Mouse (Mus musculus) olfactory bulb, adult 2 months (tissue): ENCODE results near the gene Nmur1. TPM values are rescaled to one million over a fixed set of nuclear protein-coding genes. Genes with fewer than 3 reads are reported as not detected.

Source experiments
- H3K27ac ChIP-seq: fragments of 200-500 bp; 2 replicates; pipeline ENCODE4 v1.5.1; 2012; ENCODE audit warnings: low read depth, low read length; ENCODE audit not compliant: insufficient read depth
- H3K4me1 ChIP-seq: fragments of 200-500 bp; 2 replicates; pipeline ENCODE4 v1.6.1; 2012; ENCODE audit warnings: low read length; ENCODE audit not compliant: control insufficient read depth, insufficient read depth
- H3K4me3 ChIP-seq: fragments of 200-500 bp; 2 replicates; pipeline ENCODE4 v1.5.1; 2012; ENCODE audit warnings: mild to moderate bottlenecking, low read depth, low read length, moderate library complexity; ENCODE audit not compliant: insufficient read depth
- CTCF ChIP-seq: fragments of 200-500 bp; IDR thresholded peaks from 2 replicates; pipeline ENCODE4 v1.5.1; 2012; ENCODE audit warnings: low read depth, mild to moderate bottlenecking, low read length, moderate library complexity; ENCODE audit not compliant: insufficient read depth
- POLR2A ChIP-seq: fragments of 200-500 bp; IDR thresholded peaks from 2 replicates; pipeline ENCODE4 v1.6.1; 2012; ENCODE audit warnings: mild to moderate bottlenecking, low read depth, low read length, moderate library complexity; ENCODE audit not compliant: insufficient read depth
- WGBS: fragments of 180-500 bp; shearing (Covaris S2); methylation state at CpG from one replicate; pipeline ENCODE4 v1.1.7; 2018; 5-methylcytosine and 5-hydroxymethylcytosine counted together
- polyA plus RNA-seq: library from polyadenylated mRNA; stranded (reverse); fragments of >200 nt; gene quantifications from 2 replicates; pipeline ENCODE4 v1.2.4, GENCODE M21; 2012; ENCODE audit warnings: low replicate concordance; ENCODE audit not compliant: missing spikeins, insufficient read depth, insufficient read length

Gene Nmur1
- polyA plus RNA-seq, 1 experiment = not detected

DNA sequence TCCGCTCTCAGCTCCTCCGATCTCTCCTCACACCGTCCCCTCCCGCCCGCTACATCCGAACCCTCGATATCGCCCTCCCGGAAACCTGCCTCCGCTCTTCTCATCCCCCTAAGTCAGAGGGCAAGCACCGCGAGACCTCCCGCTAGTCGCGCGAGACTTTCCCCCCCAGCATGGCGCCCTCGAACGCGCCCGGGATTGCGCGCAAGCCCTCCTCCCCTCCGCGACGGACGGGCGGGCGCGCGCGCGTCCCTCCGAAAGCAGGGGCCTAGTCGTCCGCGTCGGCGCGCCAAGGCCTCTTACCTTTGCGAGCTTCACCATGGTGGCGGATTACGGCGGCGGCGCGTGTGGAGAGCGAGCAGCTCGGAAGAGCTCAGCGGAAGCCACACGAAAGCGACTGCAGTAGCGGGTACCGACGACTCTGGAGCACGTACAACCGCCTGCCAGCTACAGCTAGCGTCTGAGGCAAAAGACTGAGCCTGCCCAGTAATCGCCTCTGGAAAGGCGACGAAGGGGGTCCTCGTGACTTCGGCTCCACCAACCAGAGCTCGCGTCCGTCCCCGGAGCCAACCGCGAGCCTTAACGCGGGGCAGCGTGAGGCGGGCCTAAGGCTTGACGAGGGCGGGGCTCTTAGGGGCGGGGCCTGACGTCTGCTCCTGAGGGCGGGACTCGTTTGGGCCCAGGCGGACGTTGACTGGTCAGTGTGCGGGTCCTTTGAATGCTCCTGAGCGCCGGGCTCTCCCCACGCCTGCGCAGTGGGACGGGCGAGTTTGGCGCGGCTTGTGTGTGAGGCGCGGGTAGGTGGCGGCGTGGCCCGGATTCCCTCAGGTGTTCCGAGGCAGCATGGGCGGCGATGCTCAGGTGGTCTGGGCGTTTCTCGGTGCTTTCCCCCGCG is 66.9 kb downstream of the Nmur1 start, which contains the start of gene Ncl:
Gene Ncl, minus strand, starts transcription at position 495 of the 892 bp plus-strand sequence.
- under 1% methylated on average over 102 of the region's 102 CpGs for WGBS
- Histone ChIP-seq H3K4me1 (peaks cover 7% of the 10 kb centered on the region), H3K4me3 (peak within 1 kb of the TSS; percentile 85), H3K27ac (peak within 1 kb of the TSS; percentile 95)
- TF ChIP-seq POLR2A (peak; percentile 99), CTCF (no peak)

DNA sequence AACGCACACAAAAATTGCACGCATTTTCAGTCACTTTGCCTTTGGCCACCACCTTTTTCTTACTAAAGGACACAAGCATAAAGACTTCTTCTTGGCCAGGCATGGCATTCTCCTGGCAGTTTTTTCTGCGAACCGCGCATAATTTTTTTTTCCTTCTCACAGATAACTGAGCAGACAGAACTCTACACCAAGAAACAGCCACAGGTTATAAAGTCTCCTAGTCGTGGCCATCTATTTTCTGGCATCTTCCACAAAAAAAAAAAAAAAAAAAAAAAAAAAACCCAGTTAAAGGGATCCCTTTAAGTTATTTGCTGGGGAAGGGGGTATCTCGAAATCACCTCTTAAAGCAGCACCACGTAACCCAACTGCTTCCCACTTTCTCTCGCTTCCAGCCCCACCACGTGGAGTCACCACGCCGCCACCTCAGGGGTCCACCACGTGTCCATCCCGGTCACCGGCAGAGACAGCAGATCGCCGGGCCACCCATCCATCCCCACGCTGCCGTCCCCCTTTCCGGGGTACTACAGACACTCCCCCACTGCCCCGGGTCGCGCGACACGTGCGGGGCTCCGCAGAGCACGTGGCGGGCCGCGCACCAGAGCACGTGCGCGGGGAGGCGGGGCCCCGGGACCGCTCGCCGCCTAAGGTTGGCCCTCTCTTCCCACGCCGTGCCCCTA is 67.7 kb downstream of the Nmur1 start:
- TF ChIP-seq CTCF (no peak), POLR2A (no peak)
- Histone ChIP-seq H3K27ac (peak overlapping the region; percentile 95; the same call in 1 of the 2 replicates), H3K4me1 (peaks cover 7% of the 10 kb centered on the region), H3K4me3 (peak overlapping the region; percentile 85)
- 1% methylated on average over 41 of the region's 41 CpGs for WGBS

DNA sequence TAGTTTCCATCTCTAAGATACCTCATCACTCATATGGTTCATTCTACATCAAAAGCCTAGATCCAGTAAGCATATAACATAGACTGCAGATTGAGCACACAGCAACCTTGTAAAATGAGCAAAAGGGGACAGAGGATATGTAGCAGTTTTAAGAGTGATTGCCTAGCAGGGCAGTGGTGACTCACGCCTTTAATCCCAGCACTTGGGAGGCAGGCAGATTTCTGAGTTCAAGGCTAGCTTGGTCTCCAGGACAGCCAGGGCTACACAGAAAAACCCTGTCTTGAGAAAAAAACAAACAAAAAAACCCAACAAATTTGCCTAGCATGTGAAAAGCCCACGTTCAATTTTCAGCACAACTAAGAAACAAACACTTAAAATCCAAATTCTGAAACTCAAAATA is 71.8 kb downstream of the Nmur1 start:
- no peak for TF ChIP-seq CTCF
- no peak for TF ChIP-seq POLR2A
- Histone ChIP-seq H3K4me1 (0 out of 2 replicates have a peak, but pooled peaks cover 2% of the 10 kb centered on the region), H3K4me3 (no peak overlapping the region), H3K27ac (no peak overlapping the region)
- WGBS = 82% methylated on average over 2 of the region's 2 CpGs

DNA sequence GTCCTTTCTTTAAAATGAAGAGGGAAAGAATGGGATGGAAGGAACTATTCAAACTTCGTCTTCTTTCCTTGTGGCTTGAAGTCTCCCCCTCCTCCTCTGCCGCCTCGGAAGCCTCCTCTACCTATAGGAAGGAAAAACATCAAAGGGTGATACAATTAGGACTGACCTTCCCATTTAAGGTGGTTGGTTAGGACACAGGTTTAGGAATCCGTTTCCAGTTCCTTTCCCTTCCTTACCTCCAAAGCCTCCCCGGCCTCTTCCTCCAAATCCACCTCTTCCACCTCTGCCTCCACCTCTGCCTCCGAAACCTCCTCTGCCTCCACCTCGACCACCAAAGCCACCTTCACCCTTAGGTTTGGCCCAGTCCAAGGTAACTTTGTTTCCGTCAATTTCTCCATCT is 75.5 kb downstream of the Nmur1 start:
- H3K27ac ChIP-seq = no peak overlapping the region
- 87% methylated on average over 8 of the region's 8 CpGs for WGBS
- no peak for TF ChIP-seq POLR2A
- TF ChIP-seq CTCF = no peak
- H3K4me1 ChIP-seq = no peaks in the 10 kb centered on the region
- H3K4me3 ChIP-seq = no peak overlapping the region

DNA sequence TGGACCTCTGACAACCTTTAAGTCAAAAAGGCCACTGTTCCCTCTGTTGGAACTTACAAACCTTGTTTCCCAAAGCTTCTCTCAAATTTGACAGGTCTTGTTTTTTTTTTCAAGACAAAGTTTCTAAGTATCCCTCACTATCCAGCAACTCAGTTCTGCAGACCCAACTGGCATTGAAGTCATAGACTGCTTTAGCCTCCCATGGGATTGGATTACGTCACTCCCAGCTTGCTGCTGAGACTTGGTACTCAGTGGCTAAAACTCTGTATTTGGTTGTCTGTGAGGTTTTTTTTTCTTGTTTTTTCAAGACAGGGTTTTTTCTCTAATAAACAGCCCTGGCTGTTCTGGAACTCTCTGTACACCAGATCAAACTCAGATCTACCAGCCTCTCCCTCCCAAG is 76.3 kb downstream of the Nmur1 start:
- Histone ChIP-seq H3K27ac (no peak overlapping the region), H3K4me1 (no peaks in the 10 kb centered on the region), H3K4me3 (no peak overlapping the region)
- WGBS = 82% methylated on average over 1 of the region's 1 CpGs
- TF ChIP-seq POLR2A (no peak), CTCF (no peak)

DNA sequence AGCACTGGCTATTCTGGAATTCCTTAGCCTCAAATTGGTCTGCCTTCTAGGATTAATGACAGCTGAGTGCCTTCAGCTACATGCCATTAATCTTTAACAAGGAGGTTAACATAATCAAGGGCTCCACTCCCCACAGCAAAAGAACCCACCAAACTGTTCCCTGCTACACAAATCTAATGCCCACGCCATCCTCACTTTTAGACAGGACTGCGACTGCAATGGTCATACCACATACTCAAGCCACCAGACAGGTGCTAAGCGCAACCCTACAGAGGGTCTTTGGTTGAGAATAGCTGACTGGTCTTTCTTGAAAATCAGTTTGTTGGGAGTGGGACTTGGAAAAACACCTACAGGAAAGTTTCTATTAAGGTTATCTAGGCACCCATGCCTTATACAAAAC is 76.8 kb downstream of the Nmur1 start:
- no peak overlapping the region for H3K27ac ChIP-seq
- TF ChIP-seq CTCF = no peak
- no peak for TF ChIP-seq POLR2A
- no peaks in the 10 kb centered on the region for H3K4me1 ChIP-seq
- H3K4me3 ChIP-seq = no peak overlapping the region
- 93% methylated on average over 3 of the region's 3 CpGs for WGBS

DNA sequence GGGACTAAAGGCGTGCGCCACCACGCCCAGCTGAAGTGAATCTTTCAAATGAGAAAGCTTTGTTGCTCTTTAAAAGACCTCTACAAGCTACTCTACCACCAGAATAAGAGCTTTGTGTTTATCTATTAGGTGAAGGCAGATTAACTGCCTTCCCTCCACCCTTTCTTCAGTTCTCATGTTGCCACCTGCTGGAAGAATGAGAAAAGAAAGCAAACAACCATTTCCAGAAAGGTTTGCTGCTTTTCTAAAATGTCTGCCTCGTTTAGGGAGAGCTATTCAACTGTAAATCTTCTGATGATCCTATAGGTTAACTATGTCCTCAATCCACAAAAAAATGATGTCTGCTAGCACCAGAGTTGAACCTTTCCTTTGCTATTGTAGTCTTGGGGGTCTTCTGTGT is 77.2 kb downstream of the Nmur1 start:
- TF ChIP-seq POLR2A = no peak
- TF ChIP-seq CTCF = no peak
- no peak overlapping the region for H3K4me3 ChIP-seq
- H3K27ac ChIP-seq = no peak overlapping the region
- WGBS = 52% methylated on average over 4 of the region's 4 CpGs
- H3K4me1 ChIP-seq = no peaks in the 10 kb centered on the region

DNA sequence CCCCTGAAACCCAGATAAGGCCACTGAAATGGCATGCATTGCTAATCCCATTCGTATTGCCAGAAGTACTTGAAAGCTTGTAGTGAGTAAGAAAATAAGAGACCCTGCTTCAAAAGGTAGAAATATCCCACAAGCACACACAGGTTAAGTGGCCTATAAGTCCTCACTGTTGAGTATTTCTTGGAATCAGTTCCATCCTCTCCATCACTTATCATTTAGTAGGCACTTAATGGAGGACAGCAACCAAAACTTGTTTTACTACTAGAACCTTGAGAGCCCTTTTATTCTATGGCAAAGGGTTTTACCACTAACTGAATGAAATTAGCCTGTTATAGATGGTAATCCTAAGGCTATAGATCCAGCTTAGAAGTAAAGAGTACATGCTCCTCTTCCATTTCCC is 77.9 kb downstream of the Nmur1 start:
- WGBS = 86% methylated on average over 1 of the region's 1 CpGs
- H3K4me3 ChIP-seq = no peak overlapping the region
- TF ChIP-seq CTCF (no peak), POLR2A (no peak)
- H3K27ac ChIP-seq = no peak overlapping the region
- no peaks in the 10 kb centered on the region for H3K4me1 ChIP-seq

DNA sequence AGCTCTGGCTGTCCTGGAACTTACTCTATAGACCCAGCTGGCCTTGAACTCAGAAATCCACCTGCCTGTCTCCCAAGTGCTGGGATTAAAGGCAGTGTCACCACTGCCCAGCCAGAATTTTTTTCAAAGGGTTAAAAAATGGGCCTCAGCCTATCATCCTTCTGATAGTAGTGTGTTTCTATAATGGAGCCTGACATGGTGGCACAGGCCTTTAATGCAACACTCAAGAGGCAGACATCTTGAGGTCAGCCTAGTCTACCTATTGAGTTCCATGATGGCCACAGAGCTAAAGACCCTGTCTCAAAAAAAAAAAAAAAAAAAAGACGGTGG is 78.3 kb downstream of the Nmur1 start:
- no peak overlapping the region for H3K4me3 ChIP-seq
- no peak overlapping the region for H3K27ac ChIP-seq
- no peaks in the 10 kb centered on the region for H3K4me1 ChIP-seq
- TF ChIP-seq CTCF (no peak), POLR2A (no peak)
- 50% methylated on average over 1 of the region's 1 CpGs for WGBS
